Mouse (Mus musculus): ENCODE data around the gene Clec16a.

- TF ChIP-seq CTCF (IDR thresholded peaks at IDR 0.05; ENCODE audit: borderline replicate concordance, insufficient read depth, low read length): no peak
- TF ChIP-seq POLR2A (IDR thresholded peaks at IDR 0.05; ENCODE audit: low read depth, low read length): no peak
Observed at GRCm38 (mm10) chr16:10626116-10626515, 81.0 kb downstream of the Clec16a start.
